Mouse (Mus musculus) E14TG2a.4 (cell line): ENCODE measurements around the gene Fgfrl1.

Experiments
- CTCF ChIP-seq: conservative IDR thresholded peaks from 2 replicates; pipeline ENCODE4 v1.5.1; 2014; ENCODE audit warnings: low read length
- NANOG ChIP-seq: IDR thresholded peaks from 2 replicates; pipeline ENCODE4 v1.6.1; 2014; ENCODE audit warnings: borderline replicate concordance, low read length, mixed read lengths
- POU5F1 ChIP-seq: IDR thresholded peaks from 2 replicates; pipeline ENCODE4 v1.6.1; 2014; ENCODE audit warnings: low read length, borderline replicate concordance

DNA sequence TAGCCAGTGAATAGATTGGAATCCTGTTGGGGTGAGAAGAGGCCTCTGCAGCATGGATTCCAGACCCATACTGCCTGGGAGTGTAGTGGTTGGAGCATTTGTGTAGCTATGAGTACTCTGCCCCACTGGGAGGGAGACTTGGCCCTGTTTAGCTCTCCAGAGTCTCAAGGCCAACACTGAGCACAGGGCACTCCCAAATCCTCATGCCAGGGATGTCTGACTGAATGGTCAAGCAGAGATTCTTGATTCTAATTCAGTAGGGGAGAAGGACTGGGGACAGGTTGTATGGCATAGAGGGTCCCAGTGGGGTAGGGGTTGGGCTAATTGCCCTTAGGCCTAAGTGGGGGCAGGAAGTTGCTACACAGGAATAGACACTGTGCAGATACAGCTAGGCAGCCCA, 21.5 kb downstream of the Fgfrl1 start:
- no peak for TF ChIP-seq CTCF
- TF ChIP-seq POU5F1 = no peak
- TF ChIP-seq NANOG = no peak
